In the genomic region with DNA sequence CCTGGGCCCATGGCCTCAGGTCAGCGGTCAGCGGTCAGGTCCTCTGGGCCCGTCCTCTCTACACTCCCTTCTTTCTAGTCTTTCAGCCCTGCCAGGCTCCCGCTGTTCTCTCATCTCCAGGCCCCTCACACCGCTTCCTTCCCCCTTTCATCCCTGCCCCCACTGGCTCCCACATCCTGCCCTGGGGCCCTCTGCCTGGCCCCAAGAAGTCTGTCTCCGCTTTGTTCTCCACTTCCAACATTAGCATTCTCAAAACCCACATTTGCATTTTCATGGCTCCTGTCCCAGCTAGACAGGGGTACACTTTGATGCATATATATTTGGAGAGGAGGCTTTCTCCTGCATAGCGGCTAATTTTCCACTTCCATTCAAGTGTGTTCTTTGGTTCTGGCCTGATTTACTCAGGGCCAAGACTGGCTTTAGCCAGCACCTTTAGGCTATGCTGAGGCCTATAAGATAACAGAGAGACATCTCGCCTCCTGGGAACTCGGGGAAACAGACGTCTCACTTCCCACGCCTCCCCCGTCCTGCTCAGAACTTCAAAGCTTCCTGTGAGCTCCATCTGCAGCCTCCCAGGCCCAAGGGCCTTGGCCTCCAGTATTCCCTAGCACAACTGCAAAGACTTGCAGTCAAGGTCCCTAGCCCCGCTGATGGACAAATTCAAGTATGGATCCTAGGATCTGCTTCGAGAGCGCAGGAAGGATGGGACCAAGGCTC, we compare ENCODE assay signal across 8 mouse cellular contexts.
DNase-seq lines count a peak whose midpoint lies in the region; ATAC-seq lines count a peak whose summit lies in the region.

No protein-coding gene starts in this region.

- 0 out of 2 replicates have a peak overlapping the region, but pooled peaks have one; percentile 5 for H3K4me3 ChIP-seq in heart, embryonic 10.5 days
- no peak overlapping the region for H3K4me3 ChIP-seq in midbrain, embryonic 11.5 days (ENCODE audit: low read depth, low read length)

- WGBS in heart, embryonic 10.5 days: 15% methylated on average over 15 of the region's 15 CpGs
- WGBS in midbrain, embryonic 11.5 days: 3% methylated on average over 15 of the region's 15 CpGs

- peak overlapping the region; percentile 60 for H3K9ac ChIP-seq in midbrain, embryonic 11.5 days (ENCODE audit: low read length)

- DNase-seq in heart, embryonic 10.5 days (ENCODE audit: low spot score): no peak
- DNase-seq in heart, adult 18-20 months: no peak
- peak; percentile 34 for DNase-seq in testis, postnatal 14 days (ENCODE audit: low spot score)
- DNase-seq in testis, postnatal 10 days (ENCODE audit: low spot score): no peak
- DNase-seq in induced T-regulatory cell, adult 2 months (ENCODE audit: low read depth): peak; percentile 40
- peak; percentile 96 for DNase-seq in midbrain, embryonic 11.5 days (ENCODE audit: low spot score, missing footprints)
- DNase-seq in thymus, postnatal 4 days: peak; percentile 75
- DNase-seq in cerebellum, adult 11-12 months: no peak

- H3K27me3 ChIP-seq in heart, embryonic 10.5 days (ENCODE audit: insufficient read depth, poor library complexity, severe bottlenecking): no peaks in the 10 kb centered on the region
- no peaks in the 10 kb centered on the region for H3K27me3 ChIP-seq in midbrain, embryonic 11.5 days (ENCODE audit: control insufficient read depth, insufficient read depth, low read length)

- H3K36me3 ChIP-seq in heart, embryonic 10.5 days: no peaks in the 10 kb centered on the region
- no peaks in the 10 kb centered on the region for H3K36me3 ChIP-seq in midbrain, embryonic 11.5 days (ENCODE audit: control insufficient read depth, insufficient read depth, low read length)

- peak overlapping the region; percentile 82 for H3K27ac ChIP-seq in heart, embryonic 10.5 days
- peak overlapping the region; percentile 97 for H3K27ac ChIP-seq in midbrain, embryonic 11.5 days (ENCODE audit: low read depth, low read length)

- peak; percentile 86 for ATAC-seq in midbrain, embryonic 11.5 days (ENCODE audit: low FRiP score)

- H3K4me1 ChIP-seq in heart, embryonic 10.5 days: peaks cover 72% of the 10 kb centered on the region
- peaks cover 37% of the 10 kb centered on the region for H3K4me1 ChIP-seq in midbrain, embryonic 11.5 days (ENCODE audit: control insufficient read depth, insufficient read depth, low read length)

- peak overlapping the region; percentile 34 for H3K4me2 ChIP-seq in midbrain, embryonic 11.5 days

- no peaks in the 10 kb centered on the region for H3K9me3 ChIP-seq in heart, embryonic 10.5 days
- no peaks in the 10 kb centered on the region for H3K9me3 ChIP-seq in midbrain, embryonic 11.5 days (ENCODE audit: control insufficient read depth, low read length)

Comparison
In these comparisons a context has a peak if more than half of its experiments do, and no peak if none do; other contexts are left out.
1. DNase-seq: peak in testis, postnatal 14 days (single experiment), induced T-regulatory cell, adult 2 months (single experiment), midbrain, embryonic 11.5 days (single experiment) and thymus, postnatal 4 days (single experiment); none in heart, embryonic 10.5 days (single experiment), heart, adult 18-20 months (0 of 2), testis, postnatal 10 days (single experiment) and cerebellum, adult 11-12 months (single experiment).